Mouse (Mus musculus): ENCODE measurements around the gene Cfap54. TPM values are rescaled to one million over a fixed set of nuclear protein-coding genes. Genes with fewer than 3 reads are reported as not detected.

Gene Cfap54
- polyA plus RNA-seq, 1 experiment from 2014 or later = 2.0 TPM

- Histone ChIP-seq H3K36me3 (no peaks in the 10 kb centered on the region), H3K4me3 (no peak overlapping the region), H3K27ac (no peak overlapping the region), H3K4me2 (replicated peaks) (no peak overlapping the region), H3K9ac (no peak overlapping the region), H3K4me1 (no peaks in the 10 kb centered on the region), H3K27me3 (no peaks in the 10 kb centered on the region), H3K9me3 (replicated peaks) (no peaks in the 10 kb centered on the region)
- 97% methylated on average over 1 of the region's 1 CpGs for WGBS
- ATAC-seq (ENCODE audit: low FRiP score) = no peak
Observed at GRCm38 (mm10) chr10:93115743-93116142, 34.3 kb upstream of the Cfap54 start.

DNA sequence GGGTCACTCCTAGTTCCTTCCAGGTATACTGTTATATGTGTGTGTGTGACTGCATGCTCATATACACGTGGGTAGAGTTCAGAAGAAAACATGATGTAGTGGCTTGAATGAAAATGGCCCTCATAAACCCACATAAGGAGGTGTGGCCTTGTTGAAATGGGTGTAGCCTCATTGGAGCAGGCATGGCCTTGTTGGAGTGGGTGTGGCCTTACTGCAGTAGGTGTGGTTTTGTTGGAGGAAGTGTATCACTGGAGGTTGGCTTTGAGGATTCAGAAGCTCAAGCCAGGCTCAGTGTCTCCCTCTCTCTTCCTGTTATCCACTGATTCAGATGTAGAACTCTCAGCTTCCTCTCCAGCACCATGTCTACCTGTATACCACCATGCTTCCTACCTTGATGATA, 33.4 kb upstream of the Cfap54 start:
- no peaks in the 10 kb centered on the region for H3K9me3 ChIP-seq (replicated peaks)
- no peak overlapping the region for H3K27ac ChIP-seq
- H3K4me3 ChIP-seq = no peak overlapping the region
- no peak overlapping the region for H3K9ac ChIP-seq
- no peak overlapping the region for H3K4me2 ChIP-seq (replicated peaks)
- no peaks in the 10 kb centered on the region for H3K27me3 ChIP-seq
- no peaks in the 10 kb centered on the region for H3K4me1 ChIP-seq
- H3K36me3 ChIP-seq = no peaks in the 10 kb centered on the region
- WGBS = 86% methylated on average over 1 of the region's 1 CpGs
- no peak for ATAC-seq (ENCODE audit: low FRiP score)

DNA sequence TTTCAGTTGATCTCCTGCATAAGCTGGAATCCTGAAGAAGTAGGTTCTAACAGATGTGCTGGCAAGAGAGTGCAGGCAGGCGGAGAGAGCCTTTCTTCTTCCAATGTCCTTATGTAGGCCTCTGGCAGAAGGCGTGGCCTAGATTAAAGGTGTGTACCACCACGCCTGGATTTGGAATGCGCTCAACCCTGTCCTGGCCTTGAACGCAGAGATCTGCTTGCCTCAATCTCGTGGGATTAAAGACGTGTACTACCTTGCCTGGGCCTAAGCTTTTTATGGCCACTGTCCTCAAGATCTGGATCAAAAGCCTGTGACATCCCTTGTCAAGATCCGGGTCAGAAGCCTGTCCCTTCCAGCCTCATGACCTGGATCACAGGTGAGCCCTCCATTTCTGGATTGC, 32.5 kb upstream of the Cfap54 start:
- Histone ChIP-seq H3K4me2 (replicated peaks) (no peak overlapping the region), H3K9ac (no peak overlapping the region), H3K4me1 (no peaks in the 10 kb centered on the region), H3K27me3 (no peaks in the 10 kb centered on the region), H3K9me3 (replicated peaks) (no peaks in the 10 kb centered on the region), H3K27ac (no peak overlapping the region), H3K4me3 (no peak overlapping the region), H3K36me3 (no peaks in the 10 kb centered on the region)
- no peak for ATAC-seq (ENCODE audit: low FRiP score)
- 92% methylated on average over 8 of the region's 8 CpGs for WGBS

GRCm38 (mm10) chr10:93112021-93112420, 30.6 kb upstream of the Cfap54 start:
- Histone ChIP-seq H3K36me3 (no peaks in the 10 kb centered on the region), H3K4me1 (no peaks in the 10 kb centered on the region), H3K9me3 (replicated peaks) (no peaks in the 10 kb centered on the region), H3K4me3 (no peak overlapping the region), H3K4me2 (replicated peaks) (no peak overlapping the region), H3K27ac (no peak overlapping the region), H3K27me3 (no peaks in the 10 kb centered on the region), H3K9ac (no peak overlapping the region)
- 97% methylated on average over 6 of the region's 6 CpGs for WGBS
- no peak for ATAC-seq (ENCODE audit: low FRiP score)

GRCm38 (mm10) chr10:93111412-93111811, 30.0 kb upstream of the Cfap54 start:
- H3K4me2 ChIP-seq (replicated peaks) = no peak overlapping the region
- no peak for ATAC-seq (ENCODE audit: low FRiP score)
- no peaks in the 10 kb centered on the region for H3K4me1 ChIP-seq
- no peaks in the 10 kb centered on the region for H3K9me3 ChIP-seq (replicated peaks)
- no peak overlapping the region for H3K4me3 ChIP-seq
- H3K27me3 ChIP-seq = no peaks in the 10 kb centered on the region
- no peaks in the 10 kb centered on the region for H3K36me3 ChIP-seq
- H3K9ac ChIP-seq = no peak overlapping the region
- 55% methylated on average over 8 of the region's 8 CpGs for WGBS
- no peak overlapping the region for H3K27ac ChIP-seq

DNA sequence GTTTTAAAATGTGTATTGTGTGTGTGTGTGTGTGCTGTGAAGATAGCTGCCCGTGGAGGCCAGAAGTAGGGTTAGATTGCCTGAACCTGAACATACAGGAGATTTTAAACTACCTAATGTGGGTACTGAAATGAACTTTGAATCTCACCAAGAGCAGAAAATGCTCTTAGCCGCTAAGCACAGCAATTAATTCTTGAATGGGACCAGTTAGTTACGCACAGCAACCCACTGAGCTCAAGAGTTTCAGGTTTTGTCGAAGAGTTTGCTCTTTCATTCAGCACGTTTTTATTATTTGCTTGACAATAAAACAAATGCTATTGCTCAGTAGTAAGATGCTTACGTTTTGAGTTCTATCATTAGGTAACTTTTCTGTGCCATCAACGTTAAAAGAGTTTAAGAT, 23.9 kb upstream of the Cfap54 start:
- WGBS = 73% methylated on average over 7 of the region's 7 CpGs
- Histone ChIP-seq H3K9me3 (replicated peaks) (no peaks in the 10 kb centered on the region), H3K27me3 (no peaks in the 10 kb centered on the region), H3K4me2 (replicated peaks) (no peak overlapping the region), H3K4me3 (no peak overlapping the region), H3K36me3 (no peaks in the 10 kb centered on the region), H3K4me1 (no peaks in the 10 kb centered on the region), H3K9ac (no peak overlapping the region), H3K27ac (no peak overlapping the region)
- ATAC-seq (ENCODE audit: low FRiP score) = no peak

GRCm38 (mm10) chr10:93104357-93104756, 22.9 kb upstream of the Cfap54 start:
- no peak for ATAC-seq (ENCODE audit: low FRiP score)
- no peak overlapping the region for H3K4me2 ChIP-seq (replicated peaks)
- WGBS = 70% methylated on average over 6 of the region's 6 CpGs
- H3K9me3 ChIP-seq (replicated peaks) = no peaks in the 10 kb centered on the region
- no peak overlapping the region for H3K9ac ChIP-seq
- H3K27me3 ChIP-seq = no peaks in the 10 kb centered on the region
- H3K4me3 ChIP-seq = no peak overlapping the region
- H3K36me3 ChIP-seq = no peaks in the 10 kb centered on the region
- no peaks in the 10 kb centered on the region for H3K4me1 ChIP-seq
- H3K27ac ChIP-seq = no peak overlapping the region

- Histone ChIP-seq H3K9ac (no peak overlapping the region), H3K4me2 (replicated peaks) (no peak overlapping the region), H3K36me3 (no peaks in the 10 kb centered on the region), H3K4me1 (no peaks in the 10 kb centered on the region), H3K27ac (no peak overlapping the region), H3K9me3 (replicated peaks) (no peaks in the 10 kb centered on the region), H3K4me3 (no peak overlapping the region), H3K27me3 (no peaks in the 10 kb centered on the region)
- ATAC-seq (ENCODE audit: low FRiP score) = no peak
- WGBS = 78% methylated on average over 11 of the region's 11 CpGs
Observed at GRCm38 (mm10) chr10:93103676-93104075, 22.3 kb upstream of the Cfap54 start.

GRCm38 (mm10) chr10:93102321-93102720, 20.9 kb upstream of the Cfap54 start:
- no peaks in the 10 kb centered on the region for H3K4me1 ChIP-seq

DNA sequence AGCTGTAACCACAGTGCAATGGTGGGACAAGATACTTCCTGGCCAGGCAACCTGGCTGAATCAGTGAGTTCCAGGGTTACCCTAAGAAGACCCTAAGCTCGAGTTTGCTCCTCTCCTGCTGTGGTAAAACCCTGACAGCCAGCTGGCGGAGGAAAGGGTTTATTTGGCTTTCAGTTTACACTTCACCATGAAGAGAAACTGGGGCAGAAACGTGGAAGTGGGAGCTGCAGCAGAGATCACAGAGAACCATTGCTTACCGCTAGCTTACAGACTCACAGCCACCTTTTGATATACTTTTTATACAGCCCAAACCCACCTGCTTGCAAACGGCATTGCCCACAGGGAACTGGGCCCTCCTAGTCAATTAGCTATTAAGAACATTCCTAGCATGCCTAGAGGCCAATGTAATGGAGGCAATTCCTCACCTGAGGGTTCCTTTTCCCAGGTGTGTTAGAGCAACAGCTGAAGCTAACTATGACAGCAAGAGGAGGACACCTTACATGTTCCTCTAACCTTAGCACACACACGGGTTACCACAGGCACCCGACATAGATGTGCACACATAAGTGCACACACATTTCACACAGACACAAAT, 16.9 kb upstream of the Cfap54 start:
- Histone ChIP-seq H3K4me3 (no peak overlapping the region), H3K4me2 (replicated peaks) (no peak overlapping the region), H3K27ac (no peak overlapping the region), H3K36me3 (no peaks in the 10 kb centered on the region), H3K9me3 (replicated peaks) (no peaks in the 10 kb centered on the region), H3K9ac (no peak overlapping the region), H3K4me1 (no peaks in the 10 kb centered on the region), H3K27me3 (no peaks in the 10 kb centered on the region)
- ATAC-seq (ENCODE audit: low FRiP score) = no peak
- WGBS = 74% methylated on average over 7 of the region's 7 CpGs

More at GRCm38 (mm10) chr10:93102321-93102720, 20.9 kb upstream of the Cfap54 start:
- 74% methylated on average over 5 of the region's 5 CpGs for WGBS
- Histone ChIP-seq H3K9me3 (replicated peaks) (no peaks in the 10 kb centered on the region), H3K4me2 (replicated peaks) (no peak overlapping the region), H3K27me3 (no peaks in the 10 kb centered on the region), H3K27ac (no peak overlapping the region), H3K9ac (no peak overlapping the region), H3K36me3 (no peaks in the 10 kb centered on the region), H3K4me3 (no peak overlapping the region)
- no peak for ATAC-seq (ENCODE audit: low FRiP score)

GRCm38 (mm10) chr10:93097439-93097838, 16.0 kb upstream of the Cfap54 start:
- H3K27ac ChIP-seq = no peak overlapping the region
- H3K27me3 ChIP-seq = no peaks in the 10 kb centered on the region
- no peaks in the 10 kb centered on the region for H3K9me3 ChIP-seq (replicated peaks)
- no peak overlapping the region for H3K4me2 ChIP-seq (replicated peaks)
- no peaks in the 10 kb centered on the region for H3K4me1 ChIP-seq
- no peak overlapping the region for H3K9ac ChIP-seq
- no peaks in the 10 kb centered on the region for H3K36me3 ChIP-seq
- no peak for ATAC-seq (ENCODE audit: low FRiP score)
- H3K4me3 ChIP-seq = no peak overlapping the region
- WGBS = 94% methylated on average over 7 of the region's 7 CpGs

DNA sequence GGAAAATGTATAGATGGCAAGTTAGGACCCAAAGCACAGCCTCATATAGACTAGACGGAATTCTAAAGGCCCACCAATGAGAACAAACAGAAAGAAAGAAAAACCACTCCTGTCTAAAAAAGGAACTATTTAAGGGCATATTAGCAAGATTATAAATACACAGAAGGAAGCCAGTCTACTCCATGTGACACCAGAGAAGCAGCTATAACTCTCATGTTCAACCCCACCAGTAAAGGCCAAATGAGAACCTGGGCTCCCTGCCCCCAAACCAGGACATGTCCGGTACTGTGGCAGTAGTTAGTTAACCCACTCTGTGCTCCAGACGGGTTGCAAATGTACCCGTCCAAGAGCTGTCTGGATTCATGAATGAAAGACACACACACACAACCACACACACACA, 14.4 kb upstream of the Cfap54 start:
- Histone ChIP-seq H3K36me3 (no peaks in the 10 kb centered on the region), H3K4me2 (replicated peaks) (no peak overlapping the region), H3K4me3 (no peak overlapping the region), H3K27me3 (no peaks in the 10 kb centered on the region), H3K9ac (no peak overlapping the region), H3K27ac (no peak overlapping the region), H3K4me1 (no peaks in the 10 kb centered on the region), H3K9me3 (replicated peaks) (no peaks in the 10 kb centered on the region)
- WGBS = 80% methylated on average over 4 of the region's 4 CpGs
- ATAC-seq (ENCODE audit: low FRiP score) = no peak

- ATAC-seq (ENCODE audit: low FRiP score) = no peak
- Histone ChIP-seq H3K4me2 (replicated peaks) (no peak overlapping the region), H3K9ac (no peak overlapping the region), H3K27me3 (no peaks in the 10 kb centered on the region), H3K4me1 (no peaks in the 10 kb centered on the region), H3K36me3 (no peaks in the 10 kb centered on the region), H3K9me3 (replicated peaks) (no peaks in the 10 kb centered on the region), H3K4me3 (no peak overlapping the region), H3K27ac (no peak overlapping the region)
- 80% methylated on average over 7 of the region's 7 CpGs for WGBS
Observed at GRCm38 (mm10) chr10:93094957-93095580, 13.7 kb upstream of the Cfap54 start.
